Mouse (Mus musculus) 3T3-L1 (cell line): ENCODE measurements around the gene Tpra1.

Source experiments
- DNase-seq: peaks from one replicate; pipeline ENCODE4 v3.0.0-alpha.2; 2015; ENCODE audit warnings: low read depth, low spot score

Gene Tpra1

DNA sequence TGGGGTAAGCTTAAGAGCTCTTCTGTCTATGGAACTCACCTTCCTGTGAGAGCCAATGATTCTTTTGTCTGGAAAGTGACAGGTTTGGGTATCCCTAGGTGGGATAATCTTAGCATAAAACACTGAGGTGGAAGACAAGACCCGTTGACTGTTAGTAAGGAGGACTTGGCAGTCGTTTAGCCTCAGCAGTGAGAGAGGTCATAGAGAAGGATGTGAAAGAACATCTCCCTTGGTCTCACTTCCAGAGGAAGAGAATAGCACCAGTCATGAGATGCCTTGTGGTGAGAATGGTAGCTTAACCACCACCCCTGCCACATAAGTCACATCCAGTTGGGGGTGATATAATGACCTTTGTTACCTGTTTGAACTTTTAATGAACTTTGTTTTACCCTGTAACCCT, 54.7 kb downstream of the Tpra1 start:
- no peak for DNase-seq

DNA sequence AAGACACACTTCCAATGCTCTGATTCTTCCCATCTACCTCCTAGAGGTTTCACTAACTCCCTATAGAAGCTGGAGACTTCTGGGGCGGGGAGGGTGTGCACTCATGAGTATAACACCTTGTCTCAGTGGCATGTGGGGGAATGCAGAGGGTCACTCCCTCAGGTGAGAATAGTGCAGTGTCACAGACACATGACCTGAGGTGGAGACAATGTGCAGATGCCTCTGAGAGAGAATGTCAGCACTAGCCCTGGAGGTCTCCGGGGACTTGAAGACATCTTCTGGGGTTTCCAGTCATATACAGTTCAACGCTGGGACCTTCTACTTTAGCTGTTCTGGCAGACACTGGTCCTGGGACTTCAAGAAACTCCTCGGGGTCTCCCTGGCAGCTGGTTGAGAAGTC, 55.3 kb downstream of the Tpra1 start:
- no peak for DNase-seq

DNA sequence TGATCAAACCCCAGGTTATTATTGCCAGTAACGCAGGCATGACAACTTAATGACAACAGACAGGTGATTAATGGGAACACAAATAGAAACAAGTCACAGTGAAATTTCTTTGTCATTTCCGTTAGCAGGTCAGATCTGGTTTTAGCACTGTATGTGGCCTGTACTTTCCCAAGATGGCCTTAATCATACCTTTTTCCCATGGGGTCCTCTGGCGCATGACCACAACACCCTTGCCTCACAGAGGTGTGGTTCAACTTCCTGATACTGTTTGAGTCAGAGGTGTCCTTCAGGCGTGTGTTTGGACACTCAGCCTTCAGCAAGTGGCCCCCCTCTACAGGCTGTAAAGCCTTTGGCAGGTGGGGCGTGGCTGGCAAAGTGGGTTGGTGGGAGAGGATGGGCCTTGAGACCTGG, 55.8 kb downstream of the Tpra1 start:
- DNase-seq: no peak

DNA sequence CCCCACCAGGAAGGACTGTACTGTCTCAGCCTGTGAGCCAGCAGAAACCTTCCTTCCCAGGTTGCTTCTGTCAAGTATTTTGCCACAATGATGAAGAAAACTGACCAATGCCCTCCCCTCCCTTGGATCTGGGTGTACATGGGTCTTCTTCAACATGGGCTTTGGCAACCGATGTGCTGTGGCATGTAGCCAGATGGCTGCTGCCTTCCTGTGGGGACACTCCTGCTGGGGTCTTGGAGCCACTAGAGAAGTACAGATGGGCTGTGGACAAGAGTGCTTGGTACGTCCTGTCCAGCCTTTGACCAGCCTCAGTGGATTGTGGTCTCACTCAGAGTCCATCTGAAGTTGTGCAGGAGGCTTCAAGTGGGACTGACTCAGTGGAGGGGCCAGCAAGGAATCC, 56.3 kb downstream of the Tpra1 start:
- DNase-seq: no peak

DNA sequence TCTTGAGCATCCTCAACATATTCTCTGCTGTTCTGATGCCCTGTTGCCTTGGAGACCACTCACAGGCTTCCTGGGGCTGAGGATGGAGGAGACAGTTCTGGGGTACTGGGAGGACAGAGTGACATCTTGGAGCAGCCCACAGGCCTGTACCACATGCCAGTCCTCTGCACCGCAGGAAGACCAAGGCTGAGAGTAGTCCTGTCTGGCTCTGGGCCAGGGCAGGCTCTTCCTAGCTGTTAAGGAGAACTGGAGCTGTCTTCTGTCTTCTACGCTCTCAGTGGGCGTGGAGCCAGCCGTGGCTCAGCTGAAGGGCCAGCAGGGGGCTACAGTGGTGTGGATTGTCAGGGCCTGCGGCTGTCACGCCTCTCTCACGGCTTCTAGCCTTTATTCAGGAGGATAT, 57.8 kb downstream of the Tpra1 start:
- DNase-seq: peak; percentile 74

DNA sequence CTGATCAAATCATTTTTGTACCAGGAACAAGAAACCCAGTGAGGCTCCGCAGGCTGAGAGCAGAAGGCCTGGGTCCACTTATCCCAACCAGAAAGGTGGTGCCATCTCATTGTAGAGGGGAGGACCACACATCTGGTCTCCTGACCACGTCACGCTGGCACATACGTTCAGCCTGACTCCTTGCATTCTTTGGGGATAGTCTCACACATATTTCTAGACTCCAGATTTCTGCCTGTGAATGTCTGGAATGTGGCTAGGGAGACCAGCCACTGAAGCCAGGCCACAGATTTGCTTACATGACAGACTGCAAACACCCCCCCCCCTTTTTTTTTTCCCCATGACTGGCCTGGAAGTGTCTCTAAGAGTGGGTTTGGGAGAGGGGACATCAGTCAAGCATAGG, 58.9 kb downstream of the Tpra1 start:
- DNase-seq: peak; percentile 97
